Mouse (Mus musculus) spleen, postnatal 4 days (tissue): Measurements from ENCODE around the gene 4930579F01Rik.
"Not testable (repeated sequence)": the region's sequence is repeated elsewhere in the genome, so short reads cannot be mapped to it uniquely, and the experiment has no call there.

ENCODE experiments used
- DNase-seq, 2 experiments: peaks; one replicate each; pipeline ENCODE4 v3.0.0; 2022; ENCODE audit warnings: low spot score in 2 of 2

The 4930579F01Rik gene

GRCm38 (mm10) chr3:138144642-138145171 is 48.9 kb downstream of the 4930579F01Rik start, which contains the start of gene Mttp:
TSS of gene Mttp (minus strand) at chr3:138144968.
- peak; percentile 79 to 83 for DNase-seq

- no peak for DNase-seq
Measured at GRCm38 (mm10) chr3:138144060-138144641, 49.5 kb downstream of the 4930579F01Rik start.

- peak; percentile 97 to 98 for DNase-seq
Measured at GRCm38 (mm10) chr3:138143315-138144059, 50.1 kb downstream of the 4930579F01Rik start, which contains the start of gene Trmt10a. TSS of gene Trmt10a (plus strand) at chr3:138143448.

DNA sequence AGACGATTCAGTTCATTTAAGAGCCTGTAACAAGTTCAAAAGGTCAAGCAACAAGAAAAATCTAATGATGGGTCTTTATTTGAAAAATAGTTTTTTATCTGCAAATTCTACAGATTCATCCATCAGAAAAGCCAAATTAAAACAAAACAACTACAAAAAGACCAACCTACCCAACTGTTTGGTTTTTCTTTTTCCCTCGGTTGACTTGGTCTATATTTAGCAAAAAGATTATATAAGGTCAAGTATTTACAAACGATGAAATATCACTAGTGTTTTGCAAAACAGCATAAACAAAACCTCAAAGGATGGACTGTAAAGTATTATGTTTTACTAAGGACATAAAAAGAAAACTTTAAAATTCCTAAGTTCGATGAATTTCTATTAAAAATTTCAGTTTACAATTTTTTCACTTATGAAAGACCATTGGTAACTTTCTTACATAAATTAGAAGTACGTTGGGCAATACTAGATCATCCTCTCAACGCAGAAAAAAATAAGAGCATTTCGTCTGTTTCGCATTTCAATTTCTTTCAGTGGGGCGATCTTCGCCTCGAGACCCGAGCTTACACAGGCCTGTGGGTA is 50.8 kb downstream of the 4930579F01Rik start:
- no peak for DNase-seq

GRCm38 (mm10) chr3:138142052-138142732 is 51.4 kb downstream of the 4930579F01Rik start:
- no peak for DNase-seq

DNA sequence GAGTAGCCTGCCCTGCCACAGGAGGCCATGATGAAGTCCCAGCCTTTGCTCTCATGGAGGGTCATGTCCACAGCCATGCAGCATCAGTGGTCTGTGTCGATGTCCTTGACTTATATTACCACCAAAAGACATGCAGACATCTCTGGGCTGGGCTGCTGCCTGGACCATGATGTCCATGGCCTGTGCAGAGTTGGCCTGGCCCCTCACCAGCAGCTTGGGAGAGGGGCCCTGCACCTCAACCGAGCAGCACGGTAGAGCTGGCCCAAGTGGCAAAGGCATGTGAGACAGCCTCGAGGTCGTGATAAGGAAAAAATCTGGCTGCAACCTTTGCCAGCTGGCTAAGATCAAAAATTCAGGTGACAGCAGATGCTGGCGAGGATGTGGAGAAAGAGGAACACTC is 54.0 kb downstream of the 4930579F01Rik start:
- DNase-seq: no peak

DNA sequence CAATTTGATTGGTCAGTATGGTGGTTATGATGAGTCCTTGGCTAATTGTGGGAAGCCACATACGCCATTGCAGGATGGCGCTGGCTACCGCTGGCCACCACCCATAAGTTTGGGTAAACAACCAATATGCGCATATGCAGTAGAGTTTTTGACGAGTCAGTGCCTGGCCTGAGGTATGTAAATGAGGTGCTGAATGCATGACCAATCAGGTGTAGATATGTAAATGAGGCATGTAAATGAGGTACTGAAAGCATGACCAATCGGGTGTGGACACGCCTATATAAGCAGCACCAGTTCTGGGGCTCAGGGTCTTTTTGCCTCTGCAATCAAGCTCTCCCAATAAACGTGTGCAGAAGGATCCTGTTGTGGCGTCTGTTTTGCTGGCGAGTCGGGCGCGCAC is 55.5 kb downstream of the 4930579F01Rik start:
- not testable (repeated sequence) for DNase-seq

GRCm38 (mm10) chr3:138134528-138134927 is 59.1 kb downstream of the 4930579F01Rik start:
- DNase-seq: no peak

DNA sequence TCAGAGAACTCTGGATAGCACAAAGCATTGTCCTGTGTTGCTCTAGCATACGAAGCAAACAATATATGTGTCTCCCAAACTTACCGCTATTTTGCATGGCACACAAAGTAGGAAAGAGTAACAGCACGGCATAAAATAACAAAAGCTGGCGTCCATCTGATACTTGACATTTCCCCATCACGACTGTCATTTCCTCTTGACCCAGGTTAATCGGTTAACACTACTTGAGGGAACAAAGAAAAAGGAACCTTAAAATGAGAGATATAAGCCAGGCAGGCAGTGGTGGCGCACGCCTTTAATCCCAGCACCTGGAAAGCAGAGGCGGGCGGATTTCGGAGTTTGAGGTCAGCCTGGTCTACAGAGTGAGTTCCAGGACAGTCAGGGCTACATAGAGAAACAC is 59.7 kb downstream of the 4930579F01Rik start:
- no peak for DNase-seq

DNA sequence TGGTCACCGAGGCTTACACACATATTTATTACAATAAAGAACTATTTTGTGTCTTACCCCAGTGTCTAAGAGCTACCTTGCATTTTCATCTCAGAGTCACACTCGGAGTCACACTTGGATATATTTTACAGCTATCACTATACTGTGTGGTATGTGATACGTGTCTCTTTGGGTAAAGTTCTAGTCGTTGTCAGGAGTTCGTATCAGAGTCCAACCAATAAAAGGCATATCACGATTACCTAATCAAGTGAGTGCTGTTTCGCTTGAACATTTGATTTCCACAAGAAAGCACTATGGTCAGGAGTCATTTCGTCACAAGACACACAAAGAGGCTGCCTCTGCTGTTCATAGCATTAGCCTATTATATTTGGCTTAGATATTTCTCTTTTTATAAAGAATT is 60.2 kb downstream of the 4930579F01Rik start:
- no peak for DNase-seq

DNA sequence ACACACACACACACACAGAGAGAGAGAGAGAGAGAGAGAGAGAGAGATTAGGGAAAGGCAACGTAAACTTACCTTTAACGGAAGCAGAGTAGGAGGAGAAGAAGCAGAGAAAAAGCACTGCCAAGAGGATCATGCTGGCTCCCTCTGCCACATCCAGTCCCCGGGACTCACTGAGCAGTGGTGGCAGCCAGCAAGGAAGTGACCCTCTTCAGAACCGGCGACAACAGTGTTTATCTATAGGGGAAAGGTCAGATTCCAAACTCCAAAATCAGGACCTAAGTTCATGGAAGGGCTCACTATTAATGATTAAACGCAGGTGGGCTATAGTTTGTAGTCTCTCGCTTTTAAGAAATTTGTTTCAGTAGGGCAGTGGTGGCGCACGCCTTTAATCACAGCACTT is 62.5 kb downstream of the 4930579F01Rik start:
- no peak for DNase-seq

- no peak for DNase-seq
Measured at GRCm38 (mm10) chr3:138130692-138131091, 62.9 kb downstream of the 4930579F01Rik start.

- no peak for DNase-seq
Measured at GRCm38 (mm10) chr3:138129110-138129509, 64.5 kb downstream of the 4930579F01Rik start.

- DNase-seq: no peak
Measured at GRCm38 (mm10) chr3:138123842-138124241, 69.8 kb downstream of the 4930579F01Rik start.

- DNase-seq: no peak
Measured at GRCm38 (mm10) chr3:138121461-138121860, 72.2 kb downstream of the 4930579F01Rik start.

- no peak for DNase-seq
Measured at GRCm38 (mm10) chr3:138119444-138120105, 74.0 kb downstream of the 4930579F01Rik start.

GRCm38 (mm10) chr3:138118831-138119230 is 74.8 kb downstream of the 4930579F01Rik start:
- DNase-seq: no peak

- DNase-seq: no peak
Measured at GRCm38 (mm10) chr3:138118392-138118791, 75.2 kb downstream of the 4930579F01Rik start.

DNA sequence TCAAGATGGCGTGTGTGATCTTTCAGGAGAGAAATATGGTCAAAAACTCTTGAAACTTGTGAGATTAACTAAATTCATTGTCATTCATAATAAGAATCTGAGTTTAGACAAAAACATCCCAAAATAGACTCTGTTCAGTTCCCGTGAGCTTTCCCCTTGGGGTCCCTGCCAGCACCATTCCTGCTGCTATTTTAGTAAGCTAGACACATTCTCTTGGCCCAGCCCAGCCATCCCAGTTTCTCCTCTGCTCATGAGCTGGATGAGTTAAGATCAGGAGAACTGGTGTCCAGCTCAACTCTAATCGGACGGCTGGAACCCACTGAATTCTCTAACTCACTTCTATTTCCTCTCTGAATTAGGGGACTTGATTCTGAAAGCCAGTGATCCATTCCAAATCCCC is 76.8 kb downstream of the 4930579F01Rik start:
- DNase-seq: no peak

DNA sequence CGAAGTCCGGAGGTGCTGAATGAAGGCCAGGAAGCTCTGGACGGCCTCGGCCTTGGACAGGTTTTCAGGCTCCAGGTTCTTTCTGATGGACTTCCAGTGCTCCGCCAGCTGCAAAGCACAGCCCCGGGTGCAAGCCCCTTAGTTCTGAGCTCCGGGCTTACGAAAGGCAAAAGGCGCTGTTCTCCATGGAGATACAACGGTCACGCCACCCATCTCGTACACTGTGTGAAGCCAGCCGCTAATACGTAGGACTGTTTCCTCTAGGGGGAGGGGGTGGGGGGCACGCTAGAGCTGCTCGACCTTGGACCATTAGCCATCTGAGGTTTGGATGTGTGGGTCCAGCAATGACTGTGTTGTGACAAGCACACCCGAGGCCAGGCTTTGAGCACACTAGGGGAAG is 79.5 kb downstream of the 4930579F01Rik start:
- DNase-seq: no peak
